Mouse (Mus musculus): ENCODE results near the gene BC030867. TPM values are rescaled to one million over a fixed set of nuclear protein-coding genes. Genes with fewer than 3 reads are reported as not detected.

Gene BC030867
- polyA plus RNA-seq, 1 experiment from 2014 or later, result 4.6 TPM

GRCm38 (mm10) chr11:102296491-102297472 is 48.1 kb downstream of the BC030867 start, which contains the start of gene Atxn7l3:
TSS of gene Atxn7l3 (minus strand) at chr11:102296631.
- peak; percentile 95 for ATAC-seq
- H3K27me3 ChIP-seq, result no peaks in the 10 kb centered on the region
- WGBS, result under 1% methylated on average over 45 of the region's 125 CpGs

GRCm38 (mm10) chr11:102297577-102298556 is 49.2 kb downstream of the BC030867 start:
- Histone ChIP-seq H3K4me1 (replicated peaks) (peaks cover 30% of the 10 kb centered on the region), H3K27ac (peak overlapping the region; percentile 99), H3K9ac (replicated peaks) (peak overlapping the region; percentile 73), H3K4me3 (replicated peaks) (peak overlapping the region; percentile 88), H3K36me3 (peaks cover 15% of the 10 kb centered on the region), H3K4me2 (replicated peaks) (peak overlapping the region; percentile 93), H3K27me3 (no peaks in the 10 kb centered on the region), H3K9me3 (no peaks in the 10 kb centered on the region)
- 28% methylated on average over 27 of the region's 27 CpGs for WGBS
- peak; percentile 46 for ATAC-seq

More at GRCm38 (mm10) chr11:102296491-102297472, 48.1 kb downstream of the BC030867 start, which contains the start of gene Atxn7l3:
- Histone ChIP-seq H3K36me3 (peaks cover 25% of the 10 kb centered on the region), H3K9me3 (no peaks in the 10 kb centered on the region), H3K4me3 (replicated peaks) (peak within 1 kb of the TSS; percentile 88), H3K4me1 (replicated peaks) (peaks cover 30% of the 10 kb centered on the region), H3K9ac (replicated peaks) (peak within 1 kb of the TSS; percentile 97), H3K27ac (peak within 1 kb of the TSS; percentile 99), H3K4me2 (replicated peaks) (peak within 1 kb of the TSS; percentile 93)

- Histone ChIP-seq H3K4me2 (replicated peaks) (no peak overlapping the region), H3K27ac (no peak overlapping the region), H3K4me3 (replicated peaks) (no peak overlapping the region), H3K36me3 (no peaks in the 10 kb centered on the region), H3K9ac (replicated peaks) (no peak overlapping the region), H3K27me3 (no peaks in the 10 kb centered on the region), H3K9me3 (no peaks in the 10 kb centered on the region), H3K4me1 (replicated peaks) (peaks cover 18% of the 10 kb centered on the region)
- ATAC-seq, result no peak
- 7% methylated on average over 1 of the region's 1 CpGs for WGBS
Measured at GRCm38 (mm10) chr11:102299839-102300238, 51.2 kb downstream of the BC030867 start.

GRCm38 (mm10) chr11:102304141-102304540 is 55.5 kb downstream of the BC030867 start:
- WGBS, result 54% methylated on average over 2 of the region's 2 CpGs
- Histone ChIP-seq H3K4me1 (replicated peaks) (peaks cover 5% of the 10 kb centered on the region), H3K36me3 (peaks cover 26% of the 10 kb centered on the region), H3K4me2 (replicated peaks) (no peak overlapping the region), H3K9ac (replicated peaks) (no peak overlapping the region), H3K9me3 (no peaks in the 10 kb centered on the region), H3K27me3 (no peaks in the 10 kb centered on the region), H3K27ac (no peak overlapping the region), H3K4me3 (replicated peaks) (no peak overlapping the region)
- ATAC-seq, result no peak

- peaks cover 14% of the 10 kb centered on the region for H3K4me1 ChIP-seq (replicated peaks)
- no peak overlapping the region for H3K9ac ChIP-seq (replicated peaks)
- no peaks in the 10 kb centered on the region for H3K9me3 ChIP-seq
- WGBS, result 63% methylated on average over 2 of the region's 3 CpGs
- no peak overlapping the region for H3K4me3 ChIP-seq (replicated peaks)
- peaks cover 37% of the 10 kb centered on the region for H3K36me3 ChIP-seq
- H3K27ac ChIP-seq, result no peak overlapping the region
- no peak for ATAC-seq
- H3K27me3 ChIP-seq, result no peaks in the 10 kb centered on the region
- no peak overlapping the region for H3K4me2 ChIP-seq (replicated peaks)
Measured at GRCm38 (mm10) chr11:102305359-102305758, 56.7 kb downstream of the BC030867 start.

GRCm38 (mm10) chr11:102308104-102308503 is 59.4 kb downstream of the BC030867 start:
- Histone ChIP-seq H3K36me3 (peaks cover 63% of the 10 kb centered on the region), H3K9ac (replicated peaks) (no peak overlapping the region), H3K27me3 (no peaks in the 10 kb centered on the region), H3K4me3 (replicated peaks) (no peak overlapping the region), H3K9me3 (no peaks in the 10 kb centered on the region), H3K4me2 (replicated peaks) (no peak overlapping the region), H3K4me1 (replicated peaks) (peaks cover 24% of the 10 kb centered on the region), H3K27ac (no peak overlapping the region)
- 85% methylated on average over 9 of the region's 9 CpGs for WGBS
- ATAC-seq, result no peak

- peak overlapping the region; percentile 50 for H3K4me2 ChIP-seq (replicated peaks)
- peak overlapping the region; percentile 57 for H3K27ac ChIP-seq
- peaks cover 72% of the 10 kb centered on the region for H3K36me3 ChIP-seq
- peak overlapping the region; percentile 8; the same call in 1 of the 2 replicates for H3K9ac ChIP-seq (replicated peaks)
- no peaks in the 10 kb centered on the region for H3K27me3 ChIP-seq
- WGBS, result under 1% methylated on average over 27 of the region's 27 CpGs
- peak overlapping the region; percentile 27 for H3K4me3 ChIP-seq (replicated peaks)
- no peaks in the 10 kb centered on the region for H3K9me3 ChIP-seq
- peak; percentile 93 for ATAC-seq
- peaks cover 24% of the 10 kb centered on the region for H3K4me1 ChIP-seq (replicated peaks)
Measured at GRCm38 (mm10) chr11:102308979-102309378, 60.3 kb downstream of the BC030867 start.

- peak overlapping the region; percentile 50 for H3K4me2 ChIP-seq (replicated peaks)
- H3K9ac ChIP-seq (replicated peaks), result no peak overlapping the region; the same call in 1 of the 2 replicates
- peaks cover 82% of the 10 kb centered on the region for H3K36me3 ChIP-seq
- peak overlapping the region; percentile 27 for H3K4me3 ChIP-seq (replicated peaks)
- no peaks in the 10 kb centered on the region for H3K27me3 ChIP-seq
- WGBS, result 89% methylated on average over 22 of the region's 22 CpGs
- no peaks in the 10 kb centered on the region for H3K9me3 ChIP-seq
- peak overlapping the region; percentile 57 for H3K27ac ChIP-seq
- ATAC-seq, result no peak
- peaks cover 28% of the 10 kb centered on the region for H3K4me1 ChIP-seq (replicated peaks)
Measured at GRCm38 (mm10) chr11:102309821-102310617, 61.3 kb downstream of the BC030867 start.

- ATAC-seq, result no peak
- Histone ChIP-seq H3K27me3 (no peaks in the 10 kb centered on the region), H3K36me3 (peaks cover 84% of the 10 kb centered on the region), H3K27ac (no peak overlapping the region), H3K4me3 (replicated peaks) (no peak overlapping the region), H3K9me3 (no peaks in the 10 kb centered on the region), H3K9ac (replicated peaks) (peak overlapping the region; percentile 28), H3K4me2 (replicated peaks) (no peak overlapping the region), H3K4me1 (replicated peaks) (peaks cover 38% of the 10 kb centered on the region)
- WGBS, result 44% methylated on average over 38 of the region's 38 CpGs
Measured at GRCm38 (mm10) chr11:102310768-102311695, 62.4 kb downstream of the BC030867 start.

GRCm38 (mm10) chr11:102311966-102312365 is 63.3 kb downstream of the BC030867 start:
- Histone ChIP-seq H3K36me3 (peaks cover 75% of the 10 kb centered on the region), H3K9ac (replicated peaks) (no peak overlapping the region), H3K4me2 (replicated peaks) (no peak overlapping the region), H3K9me3 (no peaks in the 10 kb centered on the region), H3K27ac (no peak overlapping the region), H3K4me1 (replicated peaks) (peaks cover 43% of the 10 kb centered on the region), H3K4me3 (replicated peaks) (no peak overlapping the region), H3K27me3 (no peaks in the 10 kb centered on the region)
- ATAC-seq, result no peak
- WGBS, result 80% methylated on average over 4 of the region's 4 CpGs
